Mouse (Mus musculus): ENCODE results near the gene Mfsd7a. TPM values are rescaled to one million over a fixed set of nuclear protein-coding genes. Genes with fewer than 3 reads are reported as not detected.

The Mfsd7a gene
- polyA plus RNA-seq, 1 experiment from 2014 or later = 0.13 TPM

GRCm38 (mm10) chr5:108460461-108460860, 11.8 kb upstream of the Mfsd7a start:
- peaks cover 29% of the 10 kb centered on the region for H3K4me1 ChIP-seq
- no peak for ATAC-seq (ENCODE audit: low FRiP score)
- H3K27me3 ChIP-seq = peaks cover 16% of the 10 kb centered on the region
- H3K9ac ChIP-seq = peak overlapping the region; percentile 99
- no peaks in the 10 kb centered on the region for H3K36me3 ChIP-seq
- WGBS = 44% methylated on average over 6 of the region's 6 CpGs
- peak overlapping the region; percentile 93 for H3K4me3 ChIP-seq
- no peaks in the 10 kb centered on the region for H3K9me3 ChIP-seq (replicated peaks)
- H3K27ac ChIP-seq = no peak overlapping the region
- peak overlapping the region; percentile 98 for H3K4me2 ChIP-seq (replicated peaks)

GRCm38 (mm10) chr5:108458706-108459105, 10.0 kb upstream of the Mfsd7a start:
- peaks cover 21% of the 10 kb centered on the region for H3K4me1 ChIP-seq
- no peak overlapping the region for H3K27ac ChIP-seq
- H3K4me2 ChIP-seq (replicated peaks) = no peak overlapping the region
- no peak overlapping the region for H3K4me3 ChIP-seq
- WGBS = 74% methylated on average over 2 of the region's 2 CpGs
- H3K9me3 ChIP-seq (replicated peaks) = no peaks in the 10 kb centered on the region
- peaks cover 16% of the 10 kb centered on the region for H3K27me3 ChIP-seq
- H3K9ac ChIP-seq = no peak overlapping the region
- no peak for ATAC-seq (ENCODE audit: low FRiP score)
- no peaks in the 10 kb centered on the region for H3K36me3 ChIP-seq

GRCm38 (mm10) chr5:108454094-108454493, 5.4 kb upstream of the Mfsd7a start:
- Histone ChIP-seq H3K27me3 (peaks cover 14% of the 10 kb centered on the region), H3K9me3 (replicated peaks) (no peaks in the 10 kb centered on the region), H3K4me1 (peaks cover under 1% of the 10 kb centered on the region; the same call in 1 of the 2 replicates), H3K27ac (no peak overlapping the region), H3K4me3 (no peak overlapping the region), H3K4me2 (replicated peaks) (no peak overlapping the region), H3K9ac (no peak overlapping the region), H3K36me3 (no peaks in the 10 kb centered on the region)
- ATAC-seq (ENCODE audit: low FRiP score) = no peak
- WGBS = 49% methylated on average over 3 of the region's 3 CpGs

- H3K27me3 ChIP-seq = peaks cover 22% of the 10 kb centered on the region
- H3K4me1 ChIP-seq = peaks cover 6% of the 10 kb centered on the region
- no peak overlapping the region for H3K27ac ChIP-seq
- H3K9ac ChIP-seq = no peak overlapping the region
- no peaks in the 10 kb centered on the region for H3K9me3 ChIP-seq (replicated peaks)
- WGBS = 89% methylated on average over 1 of the region's 1 CpGs
- H3K4me2 ChIP-seq (replicated peaks) = no peak overlapping the region
- no peak overlapping the region for H3K4me3 ChIP-seq
- ATAC-seq (ENCODE audit: low FRiP score) = no peak
- no peaks in the 10 kb centered on the region for H3K36me3 ChIP-seq
Observed at GRCm38 (mm10) chr5:108452422-108452821, 3.7 kb upstream of the Mfsd7a start.

GRCm38 (mm10) chr5:108451611-108452010, 2.9 kb upstream of the Mfsd7a start:
- no peak overlapping the region for H3K4me2 ChIP-seq (replicated peaks)
- no peak overlapping the region for H3K9ac ChIP-seq
- H3K27ac ChIP-seq = no peak overlapping the region
- ATAC-seq (ENCODE audit: low FRiP score) = no peak
- peaks cover 24% of the 10 kb centered on the region for H3K27me3 ChIP-seq
- H3K4me1 ChIP-seq = peaks cover 6% of the 10 kb centered on the region
- no peaks in the 10 kb centered on the region for H3K36me3 ChIP-seq
- H3K9me3 ChIP-seq (replicated peaks) = no peaks in the 10 kb centered on the region
- H3K4me3 ChIP-seq = no peak overlapping the region
- WGBS = 80% methylated on average over 1 of the region's 1 CpGs

GRCm38 (mm10) chr5:108450837-108451540, 2.3 kb upstream of the Mfsd7a start:
- no peak for ATAC-seq (ENCODE audit: low FRiP score)
- Histone ChIP-seq H3K27me3 (peaks cover 24% of the 10 kb centered on the region), H3K4me2 (replicated peaks) (no peak overlapping the region), H3K9me3 (replicated peaks) (no peaks in the 10 kb centered on the region), H3K9ac (no peak overlapping the region), H3K4me3 (no peak overlapping the region), H3K27ac (no peak overlapping the region), H3K36me3 (no peaks in the 10 kb centered on the region), H3K4me1 (peaks cover 6% of the 10 kb centered on the region)
- 79% methylated on average over 8 of the region's 8 CpGs for WGBS

GRCm38 (mm10) chr5:108447857-108448256, 834 bp downstream of the Mfsd7a start:
- Histone ChIP-seq H3K4me1 (peaks cover 6% of the 10 kb centered on the region), H3K4me2 (replicated peaks) (no peak overlapping the region; the same call in 1 of the 2 replicates), H3K27ac (no peak overlapping the region), H3K9me3 (replicated peaks) (no peaks in the 10 kb centered on the region), H3K36me3 (no peaks in the 10 kb centered on the region), H3K9ac (no peak overlapping the region), H3K4me3 (no peak overlapping the region), H3K27me3 (peaks cover 24% of the 10 kb centered on the region)
- WGBS = 88% methylated on average over 7 of the region's 7 CpGs
- no peak for ATAC-seq (ENCODE audit: low FRiP score)

GRCm38 (mm10) chr5:108446973-108447372, 1.7 kb downstream of the Mfsd7a start:
- 79% methylated on average over 3 of the region's 3 CpGs for WGBS
- Histone ChIP-seq H3K4me3 (no peak overlapping the region), H3K27ac (no peak overlapping the region), H3K9me3 (replicated peaks) (no peaks in the 10 kb centered on the region), H3K36me3 (no peaks in the 10 kb centered on the region), H3K27me3 (peaks cover 24% of the 10 kb centered on the region), H3K9ac (no peak overlapping the region), H3K4me2 (replicated peaks) (no peak overlapping the region), H3K4me1 (peaks cover 6% of the 10 kb centered on the region)
- ATAC-seq (ENCODE audit: low FRiP score) = no peak

- Histone ChIP-seq H3K4me1 (peaks cover 12% of the 10 kb centered on the region), H3K9me3 (replicated peaks) (no peaks in the 10 kb centered on the region), H3K27me3 (no peaks in the 10 kb centered on the region; the same call in 1 of the 2 replicates), H3K9ac (no peak overlapping the region), H3K4me2 (replicated peaks) (no peak overlapping the region), H3K36me3 (peaks cover 9% of the 10 kb centered on the region; the same call in 1 of the 2 replicates), H3K4me3 (no peak overlapping the region), H3K27ac (no peak overlapping the region)
- 82% methylated on average over 2 of the region's 2 CpGs for WGBS
- ATAC-seq (ENCODE audit: low FRiP score) = no peak
Observed at GRCm38 (mm10) chr5:108436101-108436500, 12.6 kb downstream of the Mfsd7a start.

GRCm38 (mm10) chr5:108433804-108434587, 14.7 kb downstream of the Mfsd7a start, which contains the start of gene Atp5k:
Gene Atp5k (minus strand): TSS chr5:108434448.
- H3K4me1 ChIP-seq = peaks cover 12% of the 10 kb centered on the region
- no peak within 1 kb of the TSS for H3K27ac ChIP-seq
- H3K4me2 ChIP-seq (replicated peaks) = peak within 1 kb of the TSS; percentile 91
- H3K9ac ChIP-seq = peak within 1 kb of the TSS; percentile 90
- H3K27me3 ChIP-seq = no peaks in the 10 kb centered on the region; the same call in 1 of the 2 replicates
- no peaks in the 10 kb centered on the region for H3K9me3 ChIP-seq (replicated peaks)
- H3K4me3 ChIP-seq = peak within 1 kb of the TSS; percentile 85
- ATAC-seq (ENCODE audit: low FRiP score) = peak; percentile 86
- peaks cover 16% of the 10 kb centered on the region; the same call in 1 of the 2 replicates for H3K36me3 ChIP-seq
- WGBS = 1% methylated on average over 42 of the region's 42 CpGs

GRCm38 (mm10) chr5:108431196-108431595, 17.5 kb downstream of the Mfsd7a start:
- Histone ChIP-seq H3K4me3 (no peak overlapping the region), H3K4me2 (replicated peaks) (no peak overlapping the region), H3K27ac (no peak overlapping the region), H3K9me3 (replicated peaks) (no peaks in the 10 kb centered on the region), H3K4me1 (peaks cover 12% of the 10 kb centered on the region), H3K36me3 (peaks cover 16% of the 10 kb centered on the region; the same call in 1 of the 2 replicates), H3K9ac (no peak overlapping the region), H3K27me3 (no peaks in the 10 kb centered on the region)
- no peak for ATAC-seq (ENCODE audit: low FRiP score)
- 96% methylated on average over 6 of the region's 6 CpGs for WGBS

- H3K4me2 ChIP-seq (replicated peaks) = no peak overlapping the region
- no peaks in the 10 kb centered on the region for H3K27me3 ChIP-seq
- no peaks in the 10 kb centered on the region for H3K9me3 ChIP-seq (replicated peaks)
- no peak overlapping the region for H3K9ac ChIP-seq
- H3K4me1 ChIP-seq = no peaks in the 10 kb centered on the region
- no peak overlapping the region for H3K4me3 ChIP-seq
- H3K36me3 ChIP-seq = peaks cover 15% of the 10 kb centered on the region; the same call in 1 of the 2 replicates
- no peak overlapping the region for H3K27ac ChIP-seq
- ATAC-seq (ENCODE audit: low FRiP score) = peak; percentile 35; the same call in 1 of the 2 replicates
- WGBS = 47% methylated on average over 1 of the region's 1 CpGs
Observed at GRCm38 (mm10) chr5:108427186-108427585, 21.5 kb downstream of the Mfsd7a start.

All from hindbrain, embryonic 12.5 days (tissue).